Mouse (Mus musculus): ENCODE results near the gene Gmppb. TPM values are rescaled to one million over a fixed set of nuclear protein-coding genes. Genes with fewer than 3 reads are reported as not detected.

Gmppb gene
- polyA plus RNA-seq, 1 experiment from 2014 or later, result 25.6 TPM

GRCm38 (mm10) chr9:108083561-108083960, 34.5 kb downstream of the Gmppb start:
- Histone ChIP-seq H3K27me3 (ENCODE audit: control insufficient read depth, insufficient read depth, low read depth, low read length) (peaks cover 25% of the 10 kb centered on the region), H3K4me2 (ENCODE audit: low read depth, low read length) (no peak overlapping the region), H3K27ac (ENCODE audit: low read length) (no peak overlapping the region), H3K36me3 (ENCODE audit: control insufficient read depth, insufficient read depth, low read length) (peaks cover 30% of the 10 kb centered on the region), H3K9ac (ENCODE audit: low read length) (no peak overlapping the region), H3K4me3 (ENCODE audit: low read length) (no peak overlapping the region), H3K9me3 (ENCODE audit: control insufficient read depth, low read length) (no peaks in the 10 kb centered on the region), H3K4me1 (replicated peaks; ENCODE audit: control insufficient read depth, insufficient read depth, low read length) (peaks cover 4% of the 10 kb centered on the region; the same call in 1 of the 2 replicates)
- WGBS, result 45% methylated on average over 6 of the region's 6 CpGs
- ATAC-seq (ENCODE audit: low read depth), result no peak

- Histone ChIP-seq H3K27me3 (ENCODE audit: control insufficient read depth, insufficient read depth, low read depth, low read length) (peaks cover 25% of the 10 kb centered on the region), H3K27ac (ENCODE audit: low read length) (no peak overlapping the region), H3K9me3 (ENCODE audit: control insufficient read depth, low read length) (no peaks in the 10 kb centered on the region), H3K9ac (ENCODE audit: low read length) (no peak overlapping the region), H3K4me2 (ENCODE audit: low read depth, low read length) (no peak overlapping the region), H3K4me1 (replicated peaks; ENCODE audit: control insufficient read depth, insufficient read depth, low read length) (no peaks in the 10 kb centered on the region), H3K36me3 (ENCODE audit: control insufficient read depth, insufficient read depth, low read length) (peaks cover 43% of the 10 kb centered on the region), H3K4me3 (ENCODE audit: low read length) (no peak overlapping the region)
- 91% methylated on average over 4 of the region's 4 CpGs for WGBS
- no peak for ATAC-seq (ENCODE audit: low read depth)
Observed at GRCm38 (mm10) chr9:108085261-108085660, 36.2 kb downstream of the Gmppb start.

GRCm38 (mm10) chr9:108090611-108091120, 41.6 kb downstream of the Gmppb start:
- H3K27ac ChIP-seq (ENCODE audit: low read length), result no peak overlapping the region
- H3K9me3 ChIP-seq (ENCODE audit: control insufficient read depth, low read length), result no peaks in the 10 kb centered on the region
- no peak overlapping the region for H3K4me2 ChIP-seq (ENCODE audit: low read depth, low read length)
- no peak for ATAC-seq (ENCODE audit: low read depth)
- no peaks in the 10 kb centered on the region for H3K27me3 ChIP-seq (ENCODE audit: control insufficient read depth, insufficient read depth, low read depth, low read length)
- H3K4me3 ChIP-seq (ENCODE audit: low read length), result no peak overlapping the region
- H3K36me3 ChIP-seq (ENCODE audit: control insufficient read depth, insufficient read depth, low read length), result peaks cover 52% of the 10 kb centered on the region
- H3K4me1 ChIP-seq (replicated peaks; ENCODE audit: control insufficient read depth, insufficient read depth, low read length), result peaks cover 9% of the 10 kb centered on the region
- WGBS, result 94% methylated on average over 7 of the region's 7 CpGs
- H3K9ac ChIP-seq (ENCODE audit: low read length), result no peak overlapping the region

GRCm38 (mm10) chr9:108093586-108093985, 44.5 kb downstream of the Gmppb start:
- no peaks in the 10 kb centered on the region for H3K27me3 ChIP-seq (ENCODE audit: control insufficient read depth, insufficient read depth, low read depth, low read length)
- H3K27ac ChIP-seq (ENCODE audit: low read length), result 0 out of 2 replicates have a peak overlapping the region, but pooled peaks have one; percentile 79
- H3K9ac ChIP-seq (ENCODE audit: low read length), result peak overlapping the region; percentile 82
- 61% methylated on average over 10 of the region's 10 CpGs for WGBS
- H3K4me2 ChIP-seq (ENCODE audit: low read depth, low read length), result peak overlapping the region; percentile 99
- ATAC-seq (ENCODE audit: low read depth), result no peak
- H3K4me1 ChIP-seq (replicated peaks; ENCODE audit: control insufficient read depth, insufficient read depth, low read length), result peaks cover 12% of the 10 kb centered on the region
- H3K9me3 ChIP-seq (ENCODE audit: control insufficient read depth, low read length), result no peaks in the 10 kb centered on the region
- peaks cover 28% of the 10 kb centered on the region for H3K36me3 ChIP-seq (ENCODE audit: control insufficient read depth, insufficient read depth, low read length)
- H3K4me3 ChIP-seq (ENCODE audit: low read length), result peak overlapping the region; percentile 76

- Histone ChIP-seq H3K4me2 (ENCODE audit: low read depth, low read length) (peak within 1 kb of the TSS; percentile 99), H3K9ac (ENCODE audit: low read length) (peak within 1 kb of the TSS; percentile 82), H3K4me1 (replicated peaks; ENCODE audit: control insufficient read depth, insufficient read depth, low read length) (peaks cover 12% of the 10 kb centered on the region), H3K4me3 (ENCODE audit: low read length) (peak within 1 kb of the TSS; percentile 76), H3K36me3 (ENCODE audit: control insufficient read depth, insufficient read depth, low read length) (peaks cover 23% of the 10 kb centered on the region), H3K27me3 (ENCODE audit: control insufficient read depth, insufficient read depth, low read depth, low read length) (no peaks in the 10 kb centered on the region), H3K27ac (ENCODE audit: low read length) (peak within 1 kb of the TSS; percentile 79), H3K9me3 (ENCODE audit: control insufficient read depth, low read length) (no peaks in the 10 kb centered on the region)
- WGBS, result under 1% methylated on average over 52 of the region's 52 CpGs
- peak; percentile 97 for ATAC-seq (ENCODE audit: low read depth)
Observed at GRCm38 (mm10) chr9:108094184-108094941, 45.3 kb downstream of the Gmppb start, which contains the start of gene Apeh. Apeh (minus strand) TSS chr9:108094606.

- H3K27ac ChIP-seq (ENCODE audit: low read length), result peak overlapping the region; percentile 38
- peaks cover 17% of the 10 kb centered on the region; the same call in 1 of the 2 replicates for H3K36me3 ChIP-seq (ENCODE audit: control insufficient read depth, insufficient read depth, low read length)
- peak overlapping the region; percentile 76 for H3K4me3 ChIP-seq (ENCODE audit: low read length)
- H3K4me1 ChIP-seq (replicated peaks; ENCODE audit: control insufficient read depth, insufficient read depth, low read length), result peaks cover 12% of the 10 kb centered on the region
- no peaks in the 10 kb centered on the region for H3K27me3 ChIP-seq (ENCODE audit: control insufficient read depth, insufficient read depth, low read depth, low read length)
- ATAC-seq (ENCODE audit: low read depth), result peak; percentile 29
- under 1% methylated on average over 16 of the region's 16 CpGs for WGBS
- no peaks in the 10 kb centered on the region for H3K9me3 ChIP-seq (ENCODE audit: control insufficient read depth, low read length)
- H3K9ac ChIP-seq (ENCODE audit: low read length), result peak overlapping the region; percentile 82
- H3K4me2 ChIP-seq (ENCODE audit: low read depth, low read length), result peak overlapping the region; percentile 99
Observed at GRCm38 (mm10) chr9:108094998-108095411, 46.0 kb downstream of the Gmppb start.

GRCm38 (mm10) chr9:108095518-108095917, 46.5 kb downstream of the Gmppb start:
- H3K27me3 ChIP-seq (ENCODE audit: control insufficient read depth, insufficient read depth, low read depth, low read length), result no peaks in the 10 kb centered on the region
- peak overlapping the region; percentile 76 for H3K4me3 ChIP-seq (ENCODE audit: low read length)
- 4% methylated on average over 3 of the region's 3 CpGs for WGBS
- no peak overlapping the region; the same call in 1 of the 2 replicates for H3K27ac ChIP-seq (ENCODE audit: low read length)
- no peak for ATAC-seq (ENCODE audit: low read depth)
- H3K9ac ChIP-seq (ENCODE audit: low read length), result peak overlapping the region; percentile 82
- peaks cover 12% of the 10 kb centered on the region for H3K4me1 ChIP-seq (replicated peaks; ENCODE audit: control insufficient read depth, insufficient read depth, low read length)
- peak overlapping the region; percentile 99 for H3K4me2 ChIP-seq (ENCODE audit: low read depth, low read length)
- H3K9me3 ChIP-seq (ENCODE audit: control insufficient read depth, low read length), result no peaks in the 10 kb centered on the region
- peaks cover 12% of the 10 kb centered on the region; the same call in 1 of the 2 replicates for H3K36me3 ChIP-seq (ENCODE audit: control insufficient read depth, insufficient read depth, low read length)

- WGBS, result 52% methylated on average over 10 of the region's 10 CpGs
- H3K36me3 ChIP-seq (ENCODE audit: control insufficient read depth, insufficient read depth, low read length), result peaks cover 7% of the 10 kb centered on the region; the same call in 1 of the 2 replicates
- H3K4me1 ChIP-seq (replicated peaks; ENCODE audit: control insufficient read depth, insufficient read depth, low read length), result peaks cover 12% of the 10 kb centered on the region
- no peaks in the 10 kb centered on the region for H3K9me3 ChIP-seq (ENCODE audit: control insufficient read depth, low read length)
- H3K27me3 ChIP-seq (ENCODE audit: control insufficient read depth, insufficient read depth, low read depth, low read length), result no peaks in the 10 kb centered on the region
- no peak overlapping the region for H3K4me3 ChIP-seq (ENCODE audit: low read length)
- H3K4me2 ChIP-seq (ENCODE audit: low read depth, low read length), result no peak overlapping the region
- no peak for ATAC-seq (ENCODE audit: low read depth)
- no peak overlapping the region for H3K9ac ChIP-seq (ENCODE audit: low read length)
- no peak overlapping the region for H3K27ac ChIP-seq (ENCODE audit: low read length)
Observed at GRCm38 (mm10) chr9:108095949-108096712, 47.1 kb downstream of the Gmppb start.

- Histone ChIP-seq H3K36me3 (ENCODE audit: control insufficient read depth, insufficient read depth, low read length) (no peaks in the 10 kb centered on the region), H3K4me2 (ENCODE audit: low read depth, low read length) (no peak overlapping the region), H3K27me3 (ENCODE audit: control insufficient read depth, insufficient read depth, low read depth, low read length) (no peaks in the 10 kb centered on the region), H3K9ac (ENCODE audit: low read length) (no peak overlapping the region), H3K27ac (ENCODE audit: low read length) (no peak overlapping the region), H3K4me3 (ENCODE audit: low read length) (no peak overlapping the region), H3K9me3 (ENCODE audit: control insufficient read depth, low read length) (no peaks in the 10 kb centered on the region), H3K4me1 (replicated peaks; ENCODE audit: control insufficient read depth, insufficient read depth, low read length) (peaks cover 9% of the 10 kb centered on the region)
- WGBS, result 82% methylated on average over 8 of the region's 8 CpGs
- no peak for ATAC-seq (ENCODE audit: low read depth)
Observed at GRCm38 (mm10) chr9:108099619-108100018, 50.6 kb downstream of the Gmppb start.
